Mouse (Mus musculus) ES-E14 (cell line): ENCODE results near the gene Slc25a53.

Experiments used
- CHD2 ChIP-seq: IDR thresholded peaks from 2 replicates; pipeline ENCODE4 v1.6.1; 2014; ENCODE audit warnings: mild to moderate bottlenecking, low read depth, low read length, inconsistent platforms
- ZC3H11A ChIP-seq: IDR thresholded peaks from 2 replicates; pipeline ENCODE4 v1.6.1; 2012; ENCODE audit warnings: low read depth, mild to moderate bottlenecking, inconsistent platforms, low read length, borderline replicate concordance

DNA sequence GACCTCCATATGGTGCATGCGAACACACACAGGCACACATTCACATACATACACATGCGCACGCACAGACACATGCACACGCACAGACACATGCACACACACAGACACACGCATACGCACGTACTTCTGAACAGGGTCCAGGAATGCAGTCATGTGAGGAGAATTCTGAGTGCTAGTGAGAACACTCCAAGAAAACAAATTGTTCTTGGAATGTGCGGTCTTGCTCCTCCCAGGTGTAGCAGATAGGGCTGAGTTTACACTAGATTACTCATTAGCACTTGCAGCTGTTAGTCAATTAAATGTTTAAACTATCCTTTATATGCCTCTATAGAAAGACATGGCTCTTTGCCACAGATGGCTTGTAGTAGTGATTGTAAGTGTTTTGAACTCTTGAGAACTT, 7.2 kb downstream of the Slc25a53 start:
- TF ChIP-seq CHD2 (no peak), ZC3H11A (no peak)
